Mouse (Mus musculus): ENCODE data around the gene Lcat. TPM values are rescaled to one million over a fixed set of nuclear protein-coding genes. Genes with fewer than 3 reads are reported as not detected.
A peak's percentile ranks its signal among the peaks of the same experiment; 100 is the strongest.

The Lcat gene
- total and polyA plus RNA-seq, 3 experiments: 1.1 to 2.5 TPM; not detected in 1

- H3K79me2 ChIP-seq (ENCODE audit: control insufficient read depth, insufficient read depth, low read length, poor library complexity): peaks cover 10% of the 10 kb centered on the region
- peak within 1 kb of the TSS; percentile 91 for H3K9ac ChIP-seq (ENCODE audit: control insufficient read depth, low read depth, low read length, poor library complexity, severe bottlenecking)
- H3K27me3 ChIP-seq (ENCODE audit: control insufficient read depth in 1 of 2, insufficient read depth in 2 of 2, low read length in 2 of 2): no peaks in the 10 kb centered on the region
- H3K9me3 ChIP-seq (replicated peaks; ENCODE audit: insufficient read depth, low read length): no peaks in the 10 kb centered on the region
- H3K27ac ChIP-seq (ENCODE audit: control insufficient read depth, low read depth, low read length): peak within 1 kb of the TSS; percentile 85
- peak; percentile 1; the same call in 1 of the 2 replicates for TF ChIP-seq SMC3 (IDR thresholded peaks at IDR 0.05; ENCODE audit: low read depth, low read length)
- TF ChIP-seq USF1 (IDR thresholded peaks at IDR 0.05; ENCODE audit: low read depth, low read length): peak; percentile 74
- TF ChIP-seq NRF1 (IDR thresholded peaks at IDR 0.05; ENCODE audit: insufficient read depth, low read depth, low read length, poor library complexity, severe bottlenecking): no peak
- peak in 1 of 3 experiments; percentile 8; a peak in 1 of 6 replicates for TF ChIP-seq CTCF (IDR thresholded peaks at IDR 0.05 in 2 of 3, conservative IDR thresholded peaks at IDR 0.05 in 1 of 3; ENCODE audit: control insufficient read depth in 1 of 3, insufficient read depth in 1 of 3, low read depth in 2 of 3, low read length in 3 of 3, poor library complexity in 1 of 3, severe bottlenecking in 1 of 3)
- peak; percentile 72; the same call in 1 of the 2 replicates for TF ChIP-seq ETS1 (IDR thresholded peaks at IDR 0.05; ENCODE audit: low read depth, low read length)
- TF ChIP-seq USF2 (IDR thresholded peaks at IDR 0.05; ENCODE audit: borderline replicate concordance in 1 of 2, insufficient read depth in 1 of 2, low read depth in 1 of 2, low read length in 2 of 2): 0 out of 4 replicates have a peak, but pooled peaks of 1 of the 2 experiments have one; percentile 11
- TF ChIP-seq HCFC1 (IDR thresholded peaks at IDR 0.05; ENCODE audit: low read depth, low read length): peak; percentile 2; the same call in 1 of the 2 replicates
- peak; percentile 99 for TF ChIP-seq MYC (IDR thresholded peaks at IDR 0.05; ENCODE audit: low read depth, low read length)
- no peak for TF ChIP-seq CHD1 (IDR thresholded peaks at IDR 0.05; ENCODE audit: low read depth, low read length)
- TF ChIP-seq RCOR1 (IDR thresholded peaks at IDR 0.05; ENCODE audit: low read depth, low read length): no peak
- TF ChIP-seq MXI1 (IDR thresholded peaks at IDR 0.05; ENCODE audit: low read depth, low read length): peak; percentile 100
- TF ChIP-seq SIN3A (IDR thresholded peaks at IDR 0.05; ENCODE audit: low read length): peak; percentile 95
- peak; percentile 94 for TF ChIP-seq MAX (IDR thresholded peaks at IDR 0.05; ENCODE audit: low read length)
- peak; percentile 79 for DNase-seq (ENCODE audit: low read depth, low spot score)
- H3K36me3 ChIP-seq (ENCODE audit: control insufficient read depth in 1 of 2, insufficient read depth in 2 of 2, low read length in 2 of 2): peaks cover 0 to 13% of the 10 kb centered on the region in 2 experiments; a peak in 2 of 4 replicates
- H3K4me1 ChIP-seq (ENCODE audit: control insufficient read depth in 1 of 2, insufficient read depth in 2 of 2, low read length in 2 of 2): peaks cover 4 to 14% of the 10 kb centered on the region in 2 experiments; a peak in 3 of 4 replicates
- H3K4me3 ChIP-seq (ENCODE audit: control insufficient read depth in 1 of 2, insufficient read depth in 1 of 2, low read depth in 2 of 2, low read length in 2 of 2): peak within 1 kb of the TSS; percentile 67 to 85
Observed at GRCm38 (mm10) chr8:105938306-105938669, 4.9 kb downstream of the Lcat start, which contains the start of gene Psmb10. Gene Psmb10, minus strand, starts transcription at chr8:105938444.

GRCm38 (mm10) chr8:105937496-105938305 lies 5.5 kb downstream of the Lcat start:
- Histone ChIP-seq H3K9me3 (replicated peaks; ENCODE audit: insufficient read depth, low read length) (no peaks in the 10 kb centered on the region), H3K4me1 (ENCODE audit: control insufficient read depth in 1 of 2, insufficient read depth in 2 of 2, low read length in 2 of 2) (peaks cover 4 to 14% of the 10 kb centered on the region in 2 experiments; a peak in 3 of 4 replicates), H3K9ac (ENCODE audit: control insufficient read depth, low read depth, low read length, poor library complexity, severe bottlenecking) (peak overlapping the region; percentile 91), H3K4me3 (ENCODE audit: control insufficient read depth in 1 of 2, insufficient read depth in 1 of 2, low read depth in 2 of 2, low read length in 2 of 2) (peak overlapping the region; percentile 67 to 85), H3K27me3 (ENCODE audit: control insufficient read depth in 1 of 2, insufficient read depth in 2 of 2, low read length in 2 of 2) (no peaks in the 10 kb centered on the region), H3K36me3 (ENCODE audit: control insufficient read depth in 1 of 2, insufficient read depth in 2 of 2, low read length in 2 of 2) (peaks cover 0 to 13% of the 10 kb centered on the region in 2 experiments; a peak in 2 of 4 replicates), H3K27ac (ENCODE audit: control insufficient read depth, low read depth, low read length) (peak overlapping the region; percentile 85), H3K79me2 (ENCODE audit: control insufficient read depth, insufficient read depth, low read length, poor library complexity) (peaks cover 10% of the 10 kb centered on the region)
- TF ChIP-seq HCFC1 (IDR thresholded peaks at IDR 0.05; ENCODE audit: low read depth, low read length) (peak; percentile 28), SIN3A (IDR thresholded peaks at IDR 0.05; ENCODE audit: low read length) (no peak; the same call in 1 of the 2 replicates), POLR2A (IDR thresholded peaks at IDR 0.05; ENCODE audit: control insufficient read depth in 1 of 2, insufficient read depth in 1 of 2, low read depth in 1 of 2, low read length in 2 of 2, poor library complexity in 1 of 2) (peak; percentile 6 to 21; a peak in 1 of 4 replicates), ETS1 (IDR thresholded peaks at IDR 0.05; ENCODE audit: low read depth, low read length) (0 out of 2 replicates have a peak, but pooled peaks have one; percentile 1), TBP (IDR thresholded peaks at IDR 0.05; ENCODE audit: low read depth, low read length) (peak; percentile 67), SMC3 (IDR thresholded peaks at IDR 0.05; ENCODE audit: low read depth, low read length) (0 out of 2 replicates have a peak, but pooled peaks have one; percentile 1), ELF1 (IDR thresholded peaks at IDR 0.05; ENCODE audit: low read depth, low read length) (0 out of 2 replicates have a peak, but pooled peaks have one; percentile 21), NELFE (IDR thresholded peaks at IDR 0.05; ENCODE audit: low read depth, low read length) (peak; percentile 45), UBTF (IDR thresholded peaks at IDR 0.05; ENCODE audit: borderline replicate concordance, insufficient read depth, low read depth, low read length) (peak; percentile 70; the same call in 1 of the 2 replicates), E2F4 (IDR thresholded peaks at IDR 0.05; ENCODE audit: borderline replicate concordance, low read depth, low read length) (no peak)
- DNase-seq (ENCODE audit: low read depth, low spot score): peak; percentile 79
